Mouse (Mus musculus): Measurements from ENCODE around the gene Gm853. TPM values are rescaled to one million over a fixed set of nuclear protein-coding genes. Genes with fewer than 3 reads are reported as not detected.

The Gm853 gene
- polyA plus RNA-seq, 1 experiment = not detected

GRCm38 (mm10) chr4:130236361-130236760, 14.2 kb upstream of the Gm853 start:
- TF ChIP-seq POLR2A (IDR thresholded peaks at IDR 0.05; ENCODE audit: extremely low read depth, insufficient read depth, low read length) (no peak), CTCF (IDR thresholded peaks at IDR 0.05; ENCODE audit: extremely low read depth, insufficient read depth, low read length) (no peak)
- no peak overlapping the region for H3K4me3 ChIP-seq (ENCODE audit: insufficient read depth, low read length)
- H3K27ac ChIP-seq (ENCODE audit: insufficient read depth, low read length) = no peak overlapping the region
- H3K4me1 ChIP-seq (ENCODE audit: control insufficient read depth, insufficient read depth, low read length) = no peaks in the 10 kb centered on the region

- TF ChIP-seq CTCF (IDR thresholded peaks at IDR 0.05; ENCODE audit: extremely low read depth, insufficient read depth, low read length) (no peak), POLR2A (IDR thresholded peaks at IDR 0.05; ENCODE audit: extremely low read depth, insufficient read depth, low read length) (no peak)
- Histone ChIP-seq H3K27ac (ENCODE audit: insufficient read depth, low read length) (no peak overlapping the region), H3K4me1 (ENCODE audit: control insufficient read depth, insufficient read depth, low read length) (peaks cover 1% of the 10 kb centered on the region; the same call in 1 of the 2 replicates), H3K4me3 (ENCODE audit: insufficient read depth, low read length) (no peak overlapping the region)
Measured at GRCm38 (mm10) chr4:130224071-130224470, 1.9 kb upstream of the Gm853 start.

- TF ChIP-seq POLR2A (IDR thresholded peaks at IDR 0.05; ENCODE audit: extremely low read depth, insufficient read depth, low read length) = no peak
- TF ChIP-seq CTCF (IDR thresholded peaks at IDR 0.05; ENCODE audit: extremely low read depth, insufficient read depth, low read length) = no peak
- H3K4me1 ChIP-seq (ENCODE audit: control insufficient read depth, insufficient read depth, low read length) = peaks cover 1% of the 10 kb centered on the region; the same call in 1 of the 2 replicates
- no peak overlapping the region for H3K27ac ChIP-seq (ENCODE audit: insufficient read depth, low read length)
- no peak overlapping the region for H3K4me3 ChIP-seq (ENCODE audit: insufficient read depth, low read length)
Measured at GRCm38 (mm10) chr4:130220176-130220575, 2.0 kb downstream of the Gm853 start.

- no peaks in the 10 kb centered on the region for H3K4me1 ChIP-seq (ENCODE audit: control insufficient read depth, insufficient read depth, low read length)
- H3K27ac ChIP-seq (ENCODE audit: insufficient read depth, low read length) = no peak overlapping the region
- TF ChIP-seq CTCF (IDR thresholded peaks at IDR 0.05; ENCODE audit: extremely low read depth, insufficient read depth, low read length) (no peak), POLR2A (IDR thresholded peaks at IDR 0.05; ENCODE audit: extremely low read depth, insufficient read depth, low read length) (no peak)
- no peak overlapping the region for H3K4me3 ChIP-seq (ENCODE audit: insufficient read depth, low read length)
Measured at GRCm38 (mm10) chr4:130215392-130215791, 6.8 kb downstream of the Gm853 start.

GRCm38 (mm10) chr4:130213857-130214256, 8.3 kb downstream of the Gm853 start:
- no peaks in the 10 kb centered on the region for H3K4me1 ChIP-seq (ENCODE audit: control insufficient read depth, insufficient read depth, low read length)
- no peak overlapping the region for H3K4me3 ChIP-seq (ENCODE audit: insufficient read depth, low read length)
- H3K27ac ChIP-seq (ENCODE audit: insufficient read depth, low read length) = no peak overlapping the region
- TF ChIP-seq POLR2A (IDR thresholded peaks at IDR 0.05; ENCODE audit: extremely low read depth, insufficient read depth, low read length) = no peak
- TF ChIP-seq CTCF (IDR thresholded peaks at IDR 0.05; ENCODE audit: extremely low read depth, insufficient read depth, low read length) = no peak

- Histone ChIP-seq H3K27ac (ENCODE audit: insufficient read depth, low read length) (no peak overlapping the region), H3K4me1 (ENCODE audit: control insufficient read depth, insufficient read depth, low read length) (no peaks in the 10 kb centered on the region), H3K4me3 (ENCODE audit: insufficient read depth, low read length) (no peak overlapping the region)
- no peak for TF ChIP-seq POLR2A (IDR thresholded peaks at IDR 0.05; ENCODE audit: extremely low read depth, insufficient read depth, low read length)
- no peak for TF ChIP-seq CTCF (IDR thresholded peaks at IDR 0.05; ENCODE audit: extremely low read depth, insufficient read depth, low read length)
Measured at GRCm38 (mm10) chr4:130213197-130213596, 9.0 kb downstream of the Gm853 start.

- Histone ChIP-seq H3K4me1 (ENCODE audit: control insufficient read depth, insufficient read depth, low read length) (no peaks in the 10 kb centered on the region), H3K27ac (ENCODE audit: insufficient read depth, low read length) (no peak overlapping the region), H3K4me3 (ENCODE audit: insufficient read depth, low read length) (no peak overlapping the region)
- TF ChIP-seq CTCF (IDR thresholded peaks at IDR 0.05; ENCODE audit: extremely low read depth, insufficient read depth, low read length) = no peak
Measured at GRCm38 (mm10) chr4:130212421-130212820, 9.8 kb downstream of the Gm853 start.

GRCm38 (mm10) chr4:130211870-130212269, 10.3 kb downstream of the Gm853 start:
- Histone ChIP-seq H3K27ac (ENCODE audit: insufficient read depth, low read length) (no peak overlapping the region), H3K4me1 (ENCODE audit: control insufficient read depth, insufficient read depth, low read length) (no peaks in the 10 kb centered on the region), H3K4me3 (ENCODE audit: insufficient read depth, low read length) (no peak overlapping the region)
- TF ChIP-seq POLR2A (IDR thresholded peaks at IDR 0.05; ENCODE audit: extremely low read depth, insufficient read depth, low read length) (no peak), CTCF (IDR thresholded peaks at IDR 0.05; ENCODE audit: extremely low read depth, insufficient read depth, low read length) (no peak)

GRCm38 (mm10) chr4:130198694-130199670, 23.2 kb downstream of the Gm853 start:
- peak; percentile 98 for TF ChIP-seq CTCF (IDR thresholded peaks at IDR 0.05; ENCODE audit: extremely low read depth, insufficient read depth, low read length)
- TF ChIP-seq POLR2A (IDR thresholded peaks at IDR 0.05; ENCODE audit: extremely low read depth, insufficient read depth, low read length) = 0 out of 2 replicates have a peak, but pooled peaks have one; percentile 21
- Histone ChIP-seq H3K27ac (ENCODE audit: insufficient read depth, low read length) (no peak overlapping the region), H3K4me1 (ENCODE audit: control insufficient read depth, insufficient read depth, low read length) (no peaks in the 10 kb centered on the region), H3K4me3 (ENCODE audit: insufficient read depth, low read length) (peak overlapping the region; percentile 32)

GRCm38 (mm10) chr4:130196542-130196941, 25.7 kb downstream of the Gm853 start:
- no peak for TF ChIP-seq POLR2A (IDR thresholded peaks at IDR 0.05; ENCODE audit: extremely low read depth, insufficient read depth, low read length)
- TF ChIP-seq CTCF (IDR thresholded peaks at IDR 0.05; ENCODE audit: extremely low read depth, insufficient read depth, low read length) = no peak
- H3K4me1 ChIP-seq (ENCODE audit: control insufficient read depth, insufficient read depth, low read length) = no peaks in the 10 kb centered on the region
- H3K27ac ChIP-seq (ENCODE audit: insufficient read depth, low read length) = no peak overlapping the region
- H3K4me3 ChIP-seq (ENCODE audit: insufficient read depth, low read length) = no peak overlapping the region
